Mouse (Mus musculus) spleen, postnatal 36 days (tissue): ENCODE results near the gene Fads3.

ENCODE experiments used
- DNase-seq, 2 experiments: peaks; one replicate each; pipeline ENCODE4 v3.0.0; 2022; ENCODE audit warnings: low spot score in 2 of 2, mixed read lengths in 1 of 2

Fads3 gene

DNA sequence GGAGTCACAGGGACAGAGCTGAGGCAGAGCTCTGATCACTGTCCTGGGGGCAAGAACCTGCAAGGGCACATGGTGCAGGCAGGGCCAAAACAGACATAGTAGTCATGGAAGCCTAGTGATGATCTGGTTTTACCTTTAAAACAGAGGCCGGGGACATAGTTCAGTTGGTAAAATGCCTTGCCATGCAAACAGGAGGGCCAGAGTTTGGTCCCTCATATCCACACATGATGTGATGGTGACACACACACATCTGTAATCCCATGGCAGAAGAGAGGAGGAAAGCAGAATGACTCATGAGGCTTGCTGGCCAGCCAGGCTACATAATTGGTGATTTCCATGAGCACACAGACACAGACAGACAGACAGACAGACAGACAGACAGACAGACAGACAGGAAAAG lies 66.8 kb downstream of the Fads3 start:
- no peak for DNase-seq

- DNase-seq = no peak
Measured at GRCm38 (mm10) chr19:10108666-10109065, 67.3 kb downstream of the Fads3 start.
